Mouse (Mus musculus) midbrain, embryonic 15.5 days (tissue): ENCODE results near the gene Bbip1. TPM values are rescaled to one million over a fixed set of nuclear protein-coding genes. Genes with fewer than 3 reads are reported as not detected.
"Not testable (repeated sequence)": the region's sequence is repeated elsewhere in the genome, so short reads cannot be mapped to it uniquely, and the experiment has no call there.

Source experiments
- ATAC-seq: fragments of 200-750 bp; cut with Nextera tagmentation; replicated peaks from 2 replicates; pipeline ENCODE4 v1.8.0; 2017; ENCODE audit warnings: moderate TSS enrichment
- H3K27ac ChIP-seq: fragments of 300-500 bp; sonication (generic); 2 replicates; pipeline ENCODE4 v1.5.1; 2015; ENCODE audit warnings: mild to moderate bottlenecking, inconsistent platforms
- H3K27me3 ChIP-seq: fragments of 300-500 bp; sonication (generic); replicated peaks from 2 replicates; pipeline ENCODE4 v1.6.1; 2015; ENCODE audit warnings: inconsistent platforms
- H3K36me3 ChIP-seq: fragments of 300-500 bp; sonication (generic); replicated peaks from 2 replicates; pipeline ENCODE4 v1.6.1; 2015; ENCODE audit warnings: inconsistent platforms
- H3K4me1 ChIP-seq: fragments of 300-500 bp; sonication (generic); 2 replicates; pipeline ENCODE4 v1.6.1; 2015; ENCODE audit warnings: inconsistent platforms
- H3K4me2 ChIP-seq: fragments of 300-500 bp; sonication (generic); 2 replicates; pipeline ENCODE4 v1.6.1; 2015; ENCODE audit warnings: inconsistent platforms, mild to moderate bottlenecking, moderate library complexity
- H3K4me3 ChIP-seq: fragments of 300-500 bp; sonication (generic); 2 replicates; pipeline ENCODE4 v1.5.1; 2015; ENCODE audit warnings: mild to moderate bottlenecking, inconsistent platforms
- H3K9ac ChIP-seq: fragments of 300-500 bp; sonication (generic); 2 replicates; pipeline ENCODE4 v1.6.1; 2015; ENCODE audit warnings: mild to moderate bottlenecking, inconsistent platforms
- H3K9me3 ChIP-seq: fragments of 300-500 bp; sonication (generic); 2 replicates; pipeline ENCODE4 v1.6.1; 2016; ENCODE audit warnings: inconsistent platforms
- WGBS: fragments of 180-500 bp; shearing (Covaris S2); methylation state at CpG from one replicate; pipeline ENCODE4 v1.1.7; 2015; ENCODE audit warnings: mixed read lengths; 5-methylcytosine and 5-hydroxymethylcytosine counted together
- polyA plus RNA-seq: library from polyadenylated mRNA; unstranded; fragments of >200 nt; fragmentation: Nextera tagmentation; extraction: Ambion mirVana; gene quantifications from 2 replicates; pipeline ENCODE4 v1.2.1, GENCODE M21; 2015

Gene Bbip1
- 116 and 123 TPM in 2 replicates for polyA plus RNA-seq

DNA sequence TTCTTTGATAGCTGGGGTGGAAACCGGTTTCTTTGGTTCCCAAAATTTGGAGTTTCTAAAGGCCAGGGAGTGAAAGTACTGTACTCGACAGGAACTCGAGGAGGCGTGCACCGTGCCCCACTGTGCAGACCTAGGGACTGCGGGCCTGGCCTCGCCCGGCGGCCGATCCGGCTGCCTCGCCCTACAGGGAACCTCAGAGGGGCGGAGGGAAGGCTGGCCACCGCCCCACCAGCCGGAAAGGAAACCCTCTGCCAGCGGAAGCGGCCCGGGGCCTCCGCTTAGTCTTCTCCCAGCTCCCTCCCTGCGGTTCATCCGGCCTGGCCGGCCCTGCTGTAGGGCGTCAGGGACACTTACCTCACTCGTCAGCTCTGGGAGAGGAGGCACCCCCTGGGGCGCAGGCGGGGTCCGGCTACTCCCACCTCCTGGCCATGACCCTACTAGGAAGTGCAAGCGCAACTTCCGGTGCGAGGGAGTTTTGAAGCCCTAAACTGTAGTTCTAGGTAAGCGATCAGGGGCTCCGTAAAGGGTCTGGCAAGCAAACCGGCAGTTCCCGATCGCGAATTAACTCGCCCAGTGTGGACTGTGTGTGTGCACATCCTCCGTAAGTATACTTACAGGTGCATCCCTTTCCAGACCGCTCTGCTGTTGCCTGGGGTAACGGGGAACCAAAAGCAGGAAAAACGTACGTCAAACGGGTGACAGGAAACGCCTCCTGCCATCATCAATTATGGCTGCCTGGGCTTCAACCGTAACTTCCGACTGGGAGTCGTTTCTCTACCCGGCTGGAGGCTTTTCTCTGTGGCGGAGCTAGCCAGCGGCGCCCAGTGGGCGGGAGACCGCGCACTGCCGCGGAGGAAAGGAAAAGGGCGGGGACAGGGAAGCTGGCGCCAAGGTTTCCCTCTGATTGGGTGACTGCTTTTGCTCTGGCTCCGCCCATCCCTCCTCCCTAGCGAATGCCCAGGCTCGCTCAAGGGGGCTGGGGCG, at the start of gene Bbip1, which contains the start of gene Shoc2:
Gene Bbip1 (minus strand): TSS at position 826 of the 984 bp plus-strand sequence.
Gene Shoc2 (plus strand): TSS at position 505 of the 984 bp plus-strand sequence.
- Histone ChIP-seq H3K9ac (peak within 1 kb of the TSS; percentile 93), H3K36me3 (no peaks in the 10 kb centered on the region), H3K4me2 (peak within 1 kb of the TSS; percentile 61), H3K27ac (peak within 1 kb of the TSS; percentile 99), H3K9me3 (no peaks in the 10 kb centered on the region), H3K4me1 (peaks cover 28% of the 10 kb centered on the region), H3K27me3 (no peaks in the 10 kb centered on the region), H3K4me3 (peak within 1 kb of the TSS; percentile 97)
- WGBS, result under 1% methylated on average over 60 of the region's 62 CpGs
- ATAC-seq, result peak; percentile 96

DNA sequence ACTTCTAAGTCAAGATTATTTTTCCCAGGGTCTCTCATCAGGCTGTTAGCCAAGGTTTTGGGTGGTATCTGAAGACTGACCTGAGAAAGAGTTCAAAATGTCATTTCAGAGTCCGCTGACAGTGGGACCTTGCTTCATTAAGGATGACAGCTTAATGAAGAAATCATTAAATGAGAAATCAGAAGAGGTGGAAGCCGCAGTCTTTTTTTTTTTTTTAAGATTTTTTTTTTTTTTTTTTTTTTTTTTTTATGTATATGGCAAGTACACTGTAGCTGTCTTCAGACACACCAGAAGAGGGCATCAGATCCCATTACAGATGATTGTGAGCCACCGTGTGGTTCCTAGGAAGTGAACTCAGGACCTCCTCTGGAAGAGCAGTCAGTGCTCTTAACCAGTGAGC, 49.4 kb upstream of the Bbip1 start:
- Histone ChIP-seq H3K9ac (no peak overlapping the region), H3K27ac (no peak overlapping the region), H3K4me2 (no peak overlapping the region), H3K36me3 (no peaks in the 10 kb centered on the region), H3K4me1 (no peaks in the 10 kb centered on the region), H3K9me3 (no peaks in the 10 kb centered on the region), H3K27me3 (no peaks in the 10 kb centered on the region), H3K4me3 (no peak overlapping the region)
- WGBS, result 83% methylated on average over 3 of the region's 3 CpGs
- no peak for ATAC-seq

DNA sequence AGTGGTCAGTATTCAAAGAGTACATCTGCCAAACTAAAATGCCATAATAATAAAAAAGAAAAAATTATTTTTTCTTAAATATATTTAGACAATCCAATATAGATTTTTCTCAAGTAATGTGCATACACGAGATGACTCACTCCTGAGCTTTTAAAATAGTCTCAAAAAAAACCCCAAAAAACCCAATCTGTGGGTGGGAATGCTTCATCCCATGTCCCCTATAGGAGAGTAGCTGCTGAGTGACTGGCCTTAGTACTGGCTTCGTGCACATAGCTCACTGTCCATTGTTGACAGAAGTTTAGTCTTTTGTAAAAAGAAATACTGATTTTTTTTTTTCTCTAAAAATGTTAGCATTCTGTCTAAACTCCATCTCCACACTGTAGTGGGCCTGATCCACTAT, 46.1 kb upstream of the Bbip1 start:
- Histone ChIP-seq H3K27me3 (no peaks in the 10 kb centered on the region), H3K27ac (no peak overlapping the region), H3K36me3 (no peaks in the 10 kb centered on the region), H3K4me1 (no peaks in the 10 kb centered on the region), H3K9me3 (no peaks in the 10 kb centered on the region), H3K4me3 (no peak overlapping the region), H3K9ac (no peak overlapping the region), H3K4me2 (no peak overlapping the region)
- 90% methylated on average over 2 of the region's 2 CpGs for WGBS
- no peak for ATAC-seq

DNA sequence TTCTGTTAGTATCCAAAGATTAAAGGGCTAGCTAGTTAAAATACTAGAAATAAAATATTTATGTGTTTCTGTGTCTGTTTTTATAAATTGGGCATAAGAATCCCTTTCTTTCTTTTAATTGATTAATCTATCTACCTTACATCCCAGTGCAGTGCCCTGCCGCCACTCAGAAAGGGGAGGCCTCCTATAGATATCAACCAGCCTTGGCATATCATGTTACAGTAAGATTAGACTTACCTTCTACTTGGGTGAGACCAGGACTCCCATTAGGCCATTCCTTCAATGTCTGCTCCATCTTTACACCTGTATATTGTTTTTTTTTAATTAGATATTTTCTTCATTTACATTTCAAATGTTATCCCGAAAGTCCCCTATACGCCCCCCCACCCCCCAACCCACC, 40.2 kb upstream of the Bbip1 start:
- WGBS, result 99% methylated on average over 3 of the region's 3 CpGs

DNA sequence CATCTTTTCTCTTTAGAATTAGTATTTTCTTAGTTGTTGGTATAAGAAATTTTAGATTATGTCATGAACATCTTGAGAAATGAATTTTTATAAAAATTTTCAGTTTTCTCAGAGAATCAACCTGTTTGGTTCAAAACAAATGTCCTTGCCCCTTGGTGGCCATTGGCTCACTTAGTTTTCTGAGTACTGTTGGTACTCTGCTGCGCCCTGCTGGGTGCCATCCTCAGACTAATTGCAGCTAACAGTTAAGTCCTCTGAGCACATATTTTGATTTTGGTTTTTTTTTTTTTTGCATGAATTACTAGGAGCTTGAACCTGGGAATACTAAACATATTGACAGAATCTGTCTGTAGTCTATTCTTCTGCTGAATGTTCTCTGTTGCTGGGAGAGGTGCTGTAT, 38.9 kb upstream of the Bbip1 start:
- peaks cover 3% of the 10 kb centered on the region; the same call in 1 of the 2 replicates for H3K4me1 ChIP-seq
- H3K9ac ChIP-seq, result no peak overlapping the region
- H3K9me3 ChIP-seq, result no peaks in the 10 kb centered on the region
- ATAC-seq, result no peak
- no peak overlapping the region for H3K4me3 ChIP-seq
- WGBS, result 97% methylated on average over 1 of the region's 1 CpGs
- H3K36me3 ChIP-seq, result no peaks in the 10 kb centered on the region
- no peak overlapping the region for H3K27ac ChIP-seq
- no peak overlapping the region for H3K4me2 ChIP-seq
- H3K27me3 ChIP-seq, result no peaks in the 10 kb centered on the region

More for the DNA sequence above, 40.2 kb upstream of the Bbip1 start:
- Histone ChIP-seq H3K4me2 (no peak overlapping the region), H3K27me3 (no peaks in the 10 kb centered on the region), H3K4me1 (peaks cover 3% of the 10 kb centered on the region; the same call in 1 of the 2 replicates), H3K4me3 (no peak overlapping the region), H3K36me3 (no peaks in the 10 kb centered on the region), H3K9ac (no peak overlapping the region), H3K27ac (no peak overlapping the region), H3K9me3 (no peaks in the 10 kb centered on the region)
- no peak for ATAC-seq

DNA sequence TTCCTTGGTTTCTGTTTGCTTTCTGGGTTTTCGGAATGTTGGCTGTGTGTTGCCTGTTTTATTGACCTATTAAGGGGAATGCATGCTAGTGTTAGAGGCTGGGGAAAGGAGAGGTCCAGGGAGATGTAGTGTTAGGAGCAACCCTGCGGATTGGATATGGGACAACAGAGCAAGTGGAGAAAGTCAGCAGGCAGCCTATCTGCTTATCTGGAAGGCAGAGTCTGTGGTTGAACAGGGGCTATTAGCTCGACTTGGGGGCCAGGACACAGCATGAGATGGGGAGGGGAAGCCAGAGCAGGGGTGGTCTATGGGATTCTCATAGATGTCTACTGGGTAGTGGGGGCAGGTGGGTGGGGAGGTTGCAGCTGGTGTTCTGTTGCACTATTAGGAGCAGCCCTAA, 37.6 kb upstream of the Bbip1 start:
- H3K9ac ChIP-seq, result no peak overlapping the region
- peaks cover under 1% of the 10 kb centered on the region; the same call in 1 of the 2 replicates for H3K36me3 ChIP-seq
- H3K4me2 ChIP-seq, result no peak overlapping the region
- ATAC-seq, result no peak
- peaks cover 3% of the 10 kb centered on the region; the same call in 1 of the 2 replicates for H3K4me1 ChIP-seq
- H3K4me3 ChIP-seq, result no peak overlapping the region
- no peak overlapping the region for H3K27ac ChIP-seq
- no peaks in the 10 kb centered on the region; the same call in 1 of the 2 replicates for H3K9me3 ChIP-seq
- H3K27me3 ChIP-seq, result no peaks in the 10 kb centered on the region
- 62% methylated on average over 3 of the region's 3 CpGs for WGBS

DNA sequence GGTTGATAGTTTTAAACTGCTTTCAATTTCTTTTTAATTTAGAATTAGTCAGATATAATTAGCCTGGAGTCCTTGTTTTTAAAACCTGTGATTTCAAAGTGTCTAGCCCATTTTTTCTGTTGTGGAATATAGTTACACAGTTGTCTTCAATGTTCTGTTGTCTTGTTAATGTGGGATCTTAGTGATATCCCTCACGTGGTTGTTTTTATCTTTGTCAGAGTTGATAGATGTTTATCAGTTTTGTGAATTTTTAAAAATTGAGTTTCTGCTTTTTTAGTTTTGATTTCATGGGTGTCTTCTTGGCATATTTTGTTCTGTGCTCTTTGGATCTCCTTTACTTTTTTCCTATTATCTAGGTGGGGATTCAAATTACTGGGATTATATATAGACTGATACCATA, 29.2 kb upstream of the Bbip1 start:
- no peak for ATAC-seq
- WGBS, result 78% methylated on average over 1 of the region's 1 CpGs
- Histone ChIP-seq H3K27me3 (no peaks in the 10 kb centered on the region), H3K4me3 (no peak overlapping the region), H3K9me3 (no peaks in the 10 kb centered on the region; the same call in 1 of the 2 replicates), H3K4me1 (no peaks in the 10 kb centered on the region), H3K9ac (no peak overlapping the region), H3K27ac (no peak overlapping the region), H3K36me3 (peaks cover 4% of the 10 kb centered on the region; the same call in 1 of the 2 replicates), H3K4me2 (no peak overlapping the region)

DNA sequence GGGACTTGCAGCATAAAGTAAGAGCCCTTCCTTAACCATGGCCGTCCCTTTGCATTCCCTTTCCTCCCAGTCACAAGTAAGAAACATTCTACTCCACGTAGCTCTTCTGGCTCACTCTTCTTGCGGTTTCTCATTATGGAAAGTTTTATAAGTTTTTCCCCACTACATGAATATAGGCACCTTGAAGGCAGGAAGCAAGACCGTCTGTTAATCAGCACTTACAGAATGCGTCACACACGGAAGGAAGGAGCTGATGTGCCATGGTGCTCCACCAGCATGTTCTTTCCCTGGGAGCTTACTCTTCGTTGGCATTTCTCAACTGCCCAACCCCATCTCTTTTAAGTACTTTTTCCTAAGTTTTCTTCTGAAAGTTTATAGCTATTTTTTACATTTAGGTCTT, 27.5 kb upstream of the Bbip1 start:
- Histone ChIP-seq H3K36me3 (peaks cover 3% of the 10 kb centered on the region; the same call in 1 of the 2 replicates), H3K9me3 (no peaks in the 10 kb centered on the region; the same call in 1 of the 2 replicates), H3K27me3 (no peaks in the 10 kb centered on the region), H3K4me2 (no peak overlapping the region), H3K27ac (no peak overlapping the region), H3K4me1 (no peaks in the 10 kb centered on the region), H3K9ac (no peak overlapping the region), H3K4me3 (no peak overlapping the region)
- ATAC-seq, result no peak
- 91% methylated on average over 7 of the region's 7 CpGs for WGBS

DNA sequence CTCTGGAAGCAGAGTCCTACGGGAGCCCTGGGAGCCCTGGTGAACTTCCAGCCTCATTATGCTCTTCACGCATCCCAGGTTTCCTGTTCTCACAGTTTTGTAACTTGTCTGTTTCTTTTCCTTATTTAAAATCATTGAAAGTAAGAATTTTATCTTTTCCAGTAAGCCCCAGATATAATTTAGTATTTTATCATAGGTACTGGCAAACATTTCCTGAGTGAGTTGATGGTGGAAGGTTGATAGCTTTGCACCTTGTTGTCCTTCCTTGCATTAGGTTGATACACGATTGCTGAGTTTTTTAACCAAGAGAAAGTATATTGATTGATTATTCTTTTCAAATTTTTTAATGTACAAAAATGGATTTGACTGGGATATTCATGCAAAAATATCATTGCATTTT, 24.8 kb upstream of the Bbip1 start:
- 98% methylated on average over 3 of the region's 3 CpGs for WGBS
- no peaks in the 10 kb centered on the region for H3K9me3 ChIP-seq
- ATAC-seq, result no peak
- no peaks in the 10 kb centered on the region for H3K27me3 ChIP-seq
- no peaks in the 10 kb centered on the region for H3K4me1 ChIP-seq
- H3K4me3 ChIP-seq, result no peak overlapping the region
- no peak overlapping the region for H3K27ac ChIP-seq
- H3K4me2 ChIP-seq, result no peak overlapping the region
- H3K9ac ChIP-seq, result no peak overlapping the region
- H3K36me3 ChIP-seq, result no peaks in the 10 kb centered on the region

DNA sequence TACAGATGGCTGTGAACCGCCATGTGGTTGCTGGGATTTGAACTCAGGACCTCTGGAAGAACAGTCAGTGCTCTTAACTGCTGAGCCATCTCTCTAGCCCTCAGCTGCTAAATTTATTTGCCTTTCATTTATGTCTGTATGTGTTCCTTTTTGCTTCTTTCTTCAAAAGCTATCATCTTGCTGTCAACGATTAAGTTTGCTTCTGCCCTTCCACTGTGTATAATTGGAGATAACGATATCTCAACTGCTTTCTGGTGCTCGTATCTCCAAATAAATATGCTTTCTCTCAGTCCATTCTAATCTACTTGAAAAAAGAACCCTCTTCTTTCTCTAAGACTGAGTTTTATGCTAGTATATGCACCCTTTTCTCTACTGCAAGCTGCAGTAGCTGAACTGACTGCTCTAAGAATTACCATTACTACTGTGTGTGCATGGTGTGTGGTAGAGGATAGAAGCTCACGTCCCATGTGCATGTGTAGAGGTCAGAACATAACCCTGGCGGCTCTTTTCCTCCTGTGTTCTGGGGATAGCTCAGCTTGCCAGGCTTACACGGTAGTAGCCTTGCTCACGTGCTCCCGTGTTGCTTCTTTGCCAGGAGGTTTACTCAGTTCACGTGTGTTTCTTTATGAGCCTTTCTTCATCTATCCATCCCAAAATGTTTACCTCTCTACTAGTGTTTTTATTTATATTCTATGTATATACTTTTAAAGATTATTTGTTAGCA, 20.6 kb upstream of the Bbip1 start:
- Histone ChIP-seq H3K4me2 (no peak overlapping the region), H3K9ac (no peak overlapping the region), H3K9me3 (no peaks in the 10 kb centered on the region), H3K36me3 (no peaks in the 10 kb centered on the region), H3K4me3 (no peak overlapping the region), H3K27ac (no peak overlapping the region), H3K27me3 (no peaks in the 10 kb centered on the region), H3K4me1 (no peaks in the 10 kb centered on the region)
- 86% methylated on average over 10 of the region's 10 CpGs for WGBS
- no peak for ATAC-seq

DNA sequence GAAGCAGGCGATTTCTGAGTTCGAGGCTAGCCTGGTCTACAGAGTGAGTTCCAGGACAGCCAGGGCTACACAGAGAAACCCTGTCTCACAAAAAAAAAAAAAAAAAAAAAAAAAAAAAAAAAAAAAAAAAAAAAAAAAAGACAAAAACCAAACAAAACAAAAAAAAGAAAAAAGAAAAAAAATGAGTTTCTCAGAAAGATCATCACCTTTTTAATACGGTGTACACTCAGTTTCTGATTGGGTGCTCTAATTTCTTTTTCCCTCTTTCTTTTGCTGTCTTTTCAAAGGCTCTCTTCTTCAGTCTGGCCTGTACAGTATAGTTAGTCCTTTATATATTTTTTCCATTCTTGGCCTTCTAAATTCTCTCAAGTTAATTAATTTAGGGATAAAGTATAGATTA, 19.9 kb upstream of the Bbip1 start:
- H3K9me3 ChIP-seq, H3K36me3 ChIP-seq, H3K27me3 ChIP-seq, H3K4me2 ChIP-seq, H3K4me1 ChIP-seq, H3K4me3 ChIP-seq, H3K9ac ChIP-seq, ATAC-seq, H3K27ac ChIP-seq: not testable (repeated sequence)
- WGBS, result 91% methylated on average over 3 of the region's 3 CpGs

DNA sequence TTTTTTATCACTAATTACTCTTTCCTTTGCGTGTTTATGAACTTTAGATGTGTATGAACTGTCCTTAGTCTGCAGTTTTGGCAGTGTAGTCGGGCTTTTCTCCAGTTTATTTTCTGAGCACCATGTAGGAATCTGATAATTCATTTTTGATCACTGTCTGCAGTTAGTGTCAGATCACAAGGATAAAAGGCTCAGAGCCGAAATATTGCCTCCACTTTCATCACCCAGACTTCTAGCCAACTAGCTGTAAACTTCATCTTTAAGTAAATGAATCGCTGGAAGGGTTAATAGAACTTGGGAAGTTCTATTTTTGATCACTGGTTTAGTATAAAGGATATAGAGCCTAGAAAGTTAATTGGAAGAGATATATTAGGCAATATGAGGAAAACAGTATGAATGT, 18.1 kb upstream of the Bbip1 start:
- Histone ChIP-seq H3K27ac (no peak overlapping the region), H3K9me3 (no peaks in the 10 kb centered on the region)

More for the DNA sequence above, 18.1 kb upstream of the Bbip1 start:
- Histone ChIP-seq H3K4me3 (no peak overlapping the region), H3K9ac (no peak overlapping the region), H3K4me1 (no peaks in the 10 kb centered on the region), H3K36me3 (no peaks in the 10 kb centered on the region), H3K4me2 (no peak overlapping the region), H3K27me3 (no peaks in the 10 kb centered on the region)
- 92% methylated on average over 4 of the region's 4 CpGs for WGBS
- ATAC-seq, result no peak
